ENCODE assay signal across 9 mouse cellular contexts in genomic region chr6:126106051-126106797, GRCm38 (mm10).
DNase-seq lines count a peak whose midpoint lies in the region; ATAC-seq and TF ChIP-seq lines count a peak whose summit lies in the region.
"Had no signal": no experiment of that assay in that cellular context is flagged by ENCODE, and none has a peak within 500 bp of the region (broad histone marks: within the 10 kb centered on the region; RNA-seq: fewer than 3 reads in every experiment).

No protein-coding gene starts in this region.

- H3K27ac ChIP-seq in hindbrain, embryonic 14.5 days = no peak overlapping the region
- H3K27ac ChIP-seq in hindbrain, embryonic 10.5 days = no peak overlapping the region
- peak overlapping the region; percentile 62 for H3K27ac ChIP-seq in limb, embryonic 14.5 days (replicated peaks; ENCODE audit: low read depth, low read length)
- H3K27ac ChIP-seq: kidney, postnatal 0 days had no signal

- no peaks in the 10 kb centered on the region for H3K4me1 ChIP-seq in hindbrain, embryonic 14.5 days (replicated peaks; ENCODE audit: control insufficient read depth, insufficient read depth, low read length)
- peaks cover 12% of the 10 kb centered on the region; the same call in 1 of the 2 replicates for H3K4me1 ChIP-seq in hindbrain, embryonic 10.5 days (replicated peaks)
- peaks cover 29% of the 10 kb centered on the region for H3K4me1 ChIP-seq in limb, embryonic 14.5 days (ENCODE audit: control insufficient read depth, insufficient read depth, low read length)

- no peaks in the 10 kb centered on the region for H3K27me3 ChIP-seq in hindbrain, embryonic 14.5 days (ENCODE audit: control insufficient read depth, insufficient read depth, low read length)
- no peaks in the 10 kb centered on the region for H3K27me3 ChIP-seq in hindbrain, embryonic 10.5 days (ENCODE audit: insufficient read depth, poor library complexity, severe bottlenecking)
- no peaks in the 10 kb centered on the region for H3K27me3 ChIP-seq in limb, embryonic 14.5 days (ENCODE audit: control insufficient read depth, insufficient read depth, low read length)

- no peak for TF ChIP-seq POLR2A in limb, embryonic 14.5 days (IDR thresholded peaks at IDR 0.05; ENCODE audit: borderline replicate concordance, extremely low read depth, insufficient read depth, insufficient read length)

- 85% methylated on average over 7 of the region's 7 CpGs for WGBS in hindbrain, embryonic 14.5 days
- 82% methylated on average over 7 of the region's 7 CpGs for whole genome bisulfite sequencing in hindbrain, embryonic 10.5 days
- WGBS in limb, embryonic 14.5 days = 38% methylated on average over 7 of the region's 7 CpGs

- no peak overlapping the region for H3K4me3 ChIP-seq in hindbrain, embryonic 14.5 days (replicated peaks; ENCODE audit: low read length)
- no peak overlapping the region for H3K4me3 ChIP-seq in hindbrain, embryonic 10.5 days
- H3K4me3 ChIP-seq in limb, embryonic 14.5 days (replicated peaks; ENCODE audit: low read length) = no peak overlapping the region

- intact Hi-C loops in heart, postnatal 14 days (cut with DNase I) = loop anchor here (2.0 kb wide), 1 partner anchor 61 kb away; the partner anchor contains the start of gene Ntf3

- H3K9me3 ChIP-seq in hindbrain, embryonic 14.5 days (ENCODE audit: control insufficient read depth, low read length) = no peaks in the 10 kb centered on the region
- no peaks in the 10 kb centered on the region for H3K9me3 ChIP-seq in hindbrain, embryonic 10.5 days
- H3K9me3 ChIP-seq in limb, embryonic 14.5 days (ENCODE audit: control insufficient read depth, low read length) = no peaks in the 10 kb centered on the region

- peak; percentile 24 for DNase-seq in hindbrain, embryonic 14.5 days (ENCODE audit: low spot score)
- DNase-seq in hindbrain, embryonic 10.5 days (ENCODE audit: low spot score) = no peak
- DNase-seq in adrenal gland, adult 8-10 months = peak; percentile 15
- peak; percentile 82 to 87 for DNase-seq in cerebellum, postnatal 25 days
- DNase-seq in heart, postnatal 14 days = peak; percentile 55 to 71
- peak; percentile 77 for DNase-seq in limb, embryonic 14.5 days (ENCODE audit: low spot score)
- no peak for DNase-seq in spleen, postnatal 4 days (ENCODE audit: low spot score in 2 of 2)
- no peak for DNase-seq in embryo, embryonic 9.5 days (ENCODE audit: extremely low spot score)

- no peaks in the 10 kb centered on the region for H3K36me3 ChIP-seq in hindbrain, embryonic 14.5 days (replicated peaks; ENCODE audit: control insufficient read depth, insufficient read depth)
- no peaks in the 10 kb centered on the region for H3K36me3 ChIP-seq in hindbrain, embryonic 10.5 days
- peaks cover 15% of the 10 kb centered on the region for H3K36me3 ChIP-seq in limb, embryonic 14.5 days (ENCODE audit: control insufficient read depth, insufficient read depth, low read length)

- peak; percentile 34; the same call in 1 of the 2 replicates for ATAC-seq in hindbrain, embryonic 14.5 days (ENCODE audit: low FRiP score)
- ATAC-seq in limb, embryonic 14.5 days (ENCODE audit: low FRiP score, low read depth) = peak; percentile 73

- H3K4me2 ChIP-seq in hindbrain, embryonic 14.5 days (replicated peaks) = no peak overlapping the region
- no peak overlapping the region for H3K4me2 ChIP-seq in limb, embryonic 14.5 days (replicated peaks; ENCODE audit: low read depth, low read length, severe bottlenecking)

- no peak overlapping the region for H3K9ac ChIP-seq in hindbrain, embryonic 14.5 days
- no peak overlapping the region for H3K9ac ChIP-seq in limb, embryonic 14.5 days (ENCODE audit: low read depth, low read length, severe bottlenecking)

Comparison
In these comparisons a context has a peak if more than half of its experiments do, and no peak if none do; other contexts are left out.
1. DNase-seq: peak in hindbrain, embryonic 14.5 days (single experiment), adrenal gland, adult 8-10 months (single experiment), cerebellum, postnatal 25 days (2 of 2), heart, postnatal 14 days (2 of 2) and limb, embryonic 14.5 days (single experiment); none in hindbrain, embryonic 10.5 days (single experiment), spleen, postnatal 4 days (0 of 2) and embryo, embryonic 9.5 days (single experiment).